Mouse (Mus musculus): ENCODE results near the gene Srgap1. TPM values are rescaled to one million over a fixed set of nuclear protein-coding genes. Genes with fewer than 3 reads are reported as not detected.

Srgap1 gene
- polyA plus RNA-seq, 1 experiment = 1.2 TPM

DNA sequence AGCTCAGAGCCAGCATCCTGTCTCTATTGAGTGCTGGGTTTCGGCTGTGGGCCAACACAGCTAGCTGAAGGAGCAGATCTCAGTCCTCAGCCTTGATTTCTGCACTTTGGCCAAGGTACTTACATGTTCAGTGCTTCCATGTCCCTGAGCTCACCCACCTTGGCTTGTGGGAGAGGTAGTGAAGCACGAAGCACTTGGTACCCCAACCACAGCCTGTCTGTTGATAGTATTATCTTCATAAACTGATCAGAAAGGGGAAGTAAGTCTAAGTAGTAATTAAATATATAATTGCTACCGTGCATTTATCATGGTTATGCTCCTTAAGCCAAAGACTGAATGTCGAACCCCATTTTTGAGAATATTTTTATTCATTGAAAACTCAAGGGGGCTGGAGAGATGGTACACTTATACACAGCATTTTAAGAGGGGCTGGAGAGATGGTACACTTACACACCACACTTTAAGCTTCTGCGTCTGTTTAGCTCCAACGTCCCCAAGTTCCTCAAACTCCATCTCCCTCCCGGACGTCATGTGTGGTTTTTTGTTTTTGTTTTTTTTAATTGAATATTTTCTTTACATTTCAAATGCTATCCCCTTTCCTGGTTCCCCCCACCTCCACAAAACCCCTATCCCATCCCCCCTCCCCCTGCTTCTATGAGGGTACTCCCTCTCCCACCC, 315.9 kb downstream of the Srgap1 start:
- Histone ChIP-seq H3K79me2 (ENCODE audit: control insufficient read depth, insufficient read depth) (no peaks in the 10 kb centered on the region), H3ac (ENCODE audit: control insufficient read depth, insufficient read length) (no peak overlapping the region), H3K36me3 (ENCODE audit: control insufficient read depth, insufficient read depth) (no peaks in the 10 kb centered on the region), H3K4me2 (ENCODE audit: low read depth) (no peak overlapping the region), H3K4me3 (no peak overlapping the region), H3K27me3 (ENCODE audit: control insufficient read depth, insufficient read depth, insufficient read length) (no peaks in the 10 kb centered on the region)
- TF ChIP-seq MAX (IDR thresholded peaks at IDR 0.05; ENCODE audit: low read depth) = no peak
- no peak for TF ChIP-seq TCF3 (IDR thresholded peaks at IDR 0.05; ENCODE audit: insufficient read length, low read depth)
- TF ChIP-seq CEBPB (IDR thresholded peaks at IDR 0.05; ENCODE audit: insufficient read depth, poor library complexity, severe bottlenecking) = no peak
- no peak for TF ChIP-seq TCF12 (IDR thresholded peaks at IDR 0.05; ENCODE audit: insufficient read depth, poor library complexity, severe bottlenecking)
- TF ChIP-seq MYOD1 (IDR thresholded peaks at IDR 0.05; ENCODE audit: control insufficient read depth in 1 of 3, insufficient read length in 2 of 3, low read depth in 2 of 3) = no peak
- no peak for TF ChIP-seq POLR2AphosphoS2 (IDR thresholded peaks at IDR 0.05; ENCODE audit: insufficient read length, low read depth)
- no peak for TF ChIP-seq REST (IDR thresholded peaks at IDR 0.05; ENCODE audit: insufficient read depth, insufficient read length)
- TF ChIP-seq MYOG (IDR thresholded peaks at IDR 0.05; ENCODE audit: control insufficient read depth in 1 of 3, insufficient read depth in 1 of 3, insufficient read length in 2 of 3, low read depth in 2 of 3) = no peak
- TF ChIP-seq POLR2A (IDR thresholded peaks at IDR 0.05; ENCODE audit: insufficient read length, low read depth) = no peak
- no peak for TF ChIP-seq USF1 (IDR thresholded peaks at IDR 0.05; ENCODE audit: low read depth)
- TF ChIP-seq E2F4 (IDR thresholded peaks at IDR 0.05; ENCODE audit: insufficient read depth) = no peak
- no peak for TF ChIP-seq SRF (IDR thresholded peaks at IDR 0.05; ENCODE audit: control insufficient read depth, insufficient read length, low read depth)

Other genes with a start within 250 kb of the Srgap1 start
- 27.8 TPM for gene Rxylt1, start 50.1 kb upstream of the Srgap1 start, polyA plus RNA-seq (2012; fragmentation: generic; extraction: Trizol)

Measured in myocyte (in vitro differentiated cells).